Mouse (Mus musculus): ENCODE measurements around the gene D330020A13Rik. TPM values are rescaled to one million over a fixed set of nuclear protein-coding genes. Genes with fewer than 3 reads are reported as not detected.

The D330020A13Rik gene
- polyA plus RNA-seq, 1 experiment from 2014 or later = 1.2 TPM

Other genes starting within 250 kb of the D330020A13Rik start
- not detected in 2 replicates for gene Ninj2, start 201.0 kb upstream of the D330020A13Rik start, polyA plus RNA-seq (2015; fragmentation: Nextera tagmentation; extraction: Ambion mirVana)
- 1.0 and 1.3 TPM in 2 replicates for gene B4galnt3, start 195 bp downstream of the D330020A13Rik start, polyA plus RNA-seq (2015; fragmentation: Nextera tagmentation; extraction: Ambion mirVana)
- gene Kdm5a, start 69.8 kb downstream of the D330020A13Rik start, polyA plus RNA-seq (2015; fragmentation: Nextera tagmentation; extraction: Ambion mirVana) = 57.8 and 60.0 TPM in 2 replicates
- gene Ccdc77, start 70.0 kb downstream of the D330020A13Rik start, polyA plus RNA-seq (2015; fragmentation: Nextera tagmentation; extraction: Ambion mirVana) = 22.5 and 29.1 TPM in 2 replicates
- gene Il17ra, start 168.9 kb downstream of the D330020A13Rik start, polyA plus RNA-seq (2015; fragmentation: Nextera tagmentation; extraction: Ambion mirVana) = 7.4 and 7.7 TPM in 2 replicates
- gene Tmem121b, start 199.4 kb downstream of the D330020A13Rik start, polyA plus RNA-seq (2015; fragmentation: Nextera tagmentation; extraction: Ambion mirVana) = 0.42 and 0.51 TPM in 2 replicates
- 18.8 and 19.8 TPM in 2 replicates for gene Hdhd5, start 237.0 kb downstream of the D330020A13Rik start, polyA plus RNA-seq (2015; fragmentation: Nextera tagmentation; extraction: Ambion mirVana)